Mouse (Mus musculus) forebrain, embryonic 11.5 days (tissue): ENCODE data around the gene Syna. TPM values are rescaled to one million over a fixed set of nuclear protein-coding genes. Genes with fewer than 3 reads are reported as not detected.

ENCODE experiments used
- ATAC-seq: fragments of 200-750 bp; cut with Nextera tagmentation; replicated peaks from 2 replicates; pipeline ENCODE4 v1.8.0; 2017; ENCODE audit warnings: moderate TSS enrichment; ENCODE audit not compliant: low FRiP score
- DNase-seq: peaks from one replicate; pipeline ENCODE4 v3.0.0-alpha.2; 2017; ENCODE audit warnings: low spot score
- H3K27ac ChIP-seq: fragments of 300-500 bp; sonication (generic); 2 replicates; pipeline ENCODE4 v1.5.1; 2014; ENCODE audit warnings: low read depth, low read length
- H3K27me3 ChIP-seq: fragments of 300-500 bp; sonication (generic); 2 replicates; pipeline ENCODE4 v1.6.1; 2014; ENCODE audit warnings: mild to moderate bottlenecking, low read length, mixed read lengths; ENCODE audit not compliant: control insufficient read depth, insufficient read depth
- H3K36me3 ChIP-seq: fragments of 300-500 bp; sonication (generic); 2 replicates; pipeline ENCODE4 v1.6.1; 2014; ENCODE audit warnings: mild to moderate bottlenecking, low read length, moderate library complexity, mixed read lengths; ENCODE audit not compliant: control insufficient read depth, insufficient read depth
- H3K4me1 ChIP-seq: fragments of 300-500 bp; sonication (generic); replicated peaks from 2 replicates; pipeline ENCODE4 v1.6.1; 2014; ENCODE audit warnings: low read length, mixed read lengths; ENCODE audit not compliant: control insufficient read depth, insufficient read depth
- H3K4me2 ChIP-seq: fragments of 300-500 bp; sonication (generic); 2 replicates; pipeline ENCODE4 v1.6.1; 2014; ENCODE audit warnings: low read depth, mild to moderate bottlenecking, low read length, moderate library complexity, mixed read lengths; ENCODE audit not compliant: severe bottlenecking
- H3K4me3 ChIP-seq: fragments of 300-500 bp; sonication (generic); 2 replicates; pipeline ENCODE4 v1.5.1; 2014; ENCODE audit warnings: low read depth, low read length
- H3K9ac ChIP-seq: fragments of 300-500 bp; sonication (generic); 2 replicates; pipeline ENCODE4 v1.6.1; 2014; ENCODE audit warnings: low read length
- H3K9me3 ChIP-seq: fragments of 300-500 bp; sonication (generic); 2 replicates; pipeline ENCODE4 v1.6.1; 2016; ENCODE audit warnings: low read length, mixed read lengths; ENCODE audit not compliant: control insufficient read depth
- WGBS: fragments of 180-500 bp; shearing (Covaris S2); extraction: QIAGEN DNeasy Blood & Tissue Kit; methylation state at CpG from one replicate; pipeline ENCODE4 v1.1.7; 2014; 5-methylcytosine and 5-hydroxymethylcytosine counted together
- polyA plus RNA-seq: library from polyadenylated mRNA; unstranded; fragments of >200 nt; fragmentation: Nextera tagmentation; extraction: Ambion mirVana; gene quantifications from 2 replicates; pipeline ENCODE4 v1.2.1, GENCODE M21; 2014

The Syna gene
- polyA plus RNA-seq, 1 experiment from 2014 or later, result not detected

- no peak overlapping the region for H3K9ac ChIP-seq
- 31% methylated on average over 9 of the region's 9 CpGs for WGBS
- H3K27me3 ChIP-seq, result no peaks in the 10 kb centered on the region
- no peaks in the 10 kb centered on the region for H3K9me3 ChIP-seq
- DNase-seq, result no peak
- H3K4me1 ChIP-seq, result no peaks in the 10 kb centered on the region
- H3K4me3 ChIP-seq, result no peak overlapping the region
- H3K4me2 ChIP-seq, result no peak overlapping the region
- ATAC-seq, result no peak
- H3K36me3 ChIP-seq, result no peaks in the 10 kb centered on the region
- H3K27ac ChIP-seq, result no peak overlapping the region
Measured at GRCm38 (mm10) chr5:134528488-134528887, 31.5 kb downstream of the Syna start.

GRCm38 (mm10) chr5:134525971-134526711, 33.8 kb downstream of the Syna start:
- no peaks in the 10 kb centered on the region for H3K9me3 ChIP-seq
- ATAC-seq, result no peak
- no peak overlapping the region for H3K9ac ChIP-seq
- H3K27ac ChIP-seq, result no peak overlapping the region
- no peak overlapping the region for H3K4me2 ChIP-seq
- no peaks in the 10 kb centered on the region for H3K4me1 ChIP-seq
- no peaks in the 10 kb centered on the region for H3K27me3 ChIP-seq
- DNase-seq, result no peak
- H3K4me3 ChIP-seq, result no peak overlapping the region
- H3K36me3 ChIP-seq, result no peaks in the 10 kb centered on the region
- 91% methylated on average over 15 of the region's 15 CpGs for WGBS

- no peak overlapping the region for H3K4me3 ChIP-seq
- no peaks in the 10 kb centered on the region; the same call in 1 of the 2 replicates for H3K36me3 ChIP-seq
- H3K4me2 ChIP-seq, result no peak overlapping the region
- H3K27me3 ChIP-seq, result no peaks in the 10 kb centered on the region
- H3K4me1 ChIP-seq, result no peaks in the 10 kb centered on the region
- WGBS, result 90% methylated on average over 5 of the region's 5 CpGs
- no peak for DNase-seq
- ATAC-seq, result no peak
- no peak overlapping the region for H3K27ac ChIP-seq
- H3K9me3 ChIP-seq, result no peaks in the 10 kb centered on the region
- H3K9ac ChIP-seq, result no peak overlapping the region
Measured at GRCm38 (mm10) chr5:134523728-134524127, 36.2 kb downstream of the Syna start.

GRCm38 (mm10) chr5:134522524-134522923, 37.4 kb downstream of the Syna start:
- Histone ChIP-seq H3K27me3 (no peaks in the 10 kb centered on the region), H3K9me3 (no peaks in the 10 kb centered on the region), H3K9ac (no peak overlapping the region), H3K27ac (no peak overlapping the region), H3K4me3 (no peak overlapping the region), H3K4me2 (no peak overlapping the region), H3K36me3 (no peaks in the 10 kb centered on the region; the same call in 1 of the 2 replicates), H3K4me1 (no peaks in the 10 kb centered on the region)
- WGBS, result 93% methylated on average over 26 of the region's 26 CpGs
- no peak for ATAC-seq
- no peak for DNase-seq

GRCm38 (mm10) chr5:134521806-134522205, 38.2 kb downstream of the Syna start:
- Histone ChIP-seq H3K36me3 (peaks cover 1% of the 10 kb centered on the region), H3K9me3 (no peaks in the 10 kb centered on the region), H3K4me2 (no peak overlapping the region), H3K27me3 (no peaks in the 10 kb centered on the region), H3K4me3 (no peak overlapping the region), H3K9ac (no peak overlapping the region), H3K27ac (no peak overlapping the region), H3K4me1 (no peaks in the 10 kb centered on the region)
- ATAC-seq (no peak), DNase-seq (no peak)
- 93% methylated on average over 7 of the region's 7 CpGs for whole genome bisulfite sequencing

GRCm38 (mm10) chr5:134521131-134521530, 38.8 kb downstream of the Syna start:
- H3K27ac ChIP-seq, result no peak overlapping the region
- no peaks in the 10 kb centered on the region for H3K27me3 ChIP-seq
- H3K4me1 ChIP-seq, result no peaks in the 10 kb centered on the region
- H3K4me3 ChIP-seq, result no peak overlapping the region
- no peak overlapping the region for H3K9ac ChIP-seq
- H3K9me3 ChIP-seq, result no peaks in the 10 kb centered on the region
- ATAC-seq (no peak), DNase-seq (no peak)
- 89% methylated on average over 2 of the region's 2 CpGs for WGBS
- peaks cover 8% of the 10 kb centered on the region for H3K36me3 ChIP-seq
- H3K4me2 ChIP-seq, result no peak overlapping the region

- H3K36me3 ChIP-seq, result peaks cover 15% of the 10 kb centered on the region
Measured at GRCm38 (mm10) chr5:134520120-134520519, 39.9 kb downstream of the Syna start.

GRCm38 (mm10) chr5:134519471-134519870, 40.5 kb downstream of the Syna start:
- ATAC-seq, result no peak
- Histone ChIP-seq H3K9me3 (no peaks in the 10 kb centered on the region), H3K27ac (no peak overlapping the region), H3K36me3 (peaks cover 17% of the 10 kb centered on the region), H3K4me1 (no peaks in the 10 kb centered on the region), H3K9ac (no peak overlapping the region), H3K27me3 (no peaks in the 10 kb centered on the region), H3K4me3 (no peak overlapping the region), H3K4me2 (no peak overlapping the region)
- no peak for DNase-seq
- 94% methylated on average over 5 of the region's 5 CpGs for WGBS

More at GRCm38 (mm10) chr5:134520120-134520519, 39.9 kb downstream of the Syna start:
- Histone ChIP-seq H3K4me3 (no peak overlapping the region), H3K9ac (no peak overlapping the region), H3K27me3 (no peaks in the 10 kb centered on the region), H3K27ac (no peak overlapping the region), H3K4me2 (no peak overlapping the region), H3K4me1 (no peaks in the 10 kb centered on the region), H3K9me3 (no peaks in the 10 kb centered on the region)
- 92% methylated on average over 4 of the region's 4 CpGs for WGBS
- DNase-seq, result no peak
- ATAC-seq, result no peak

- H3K9me3 ChIP-seq, result no peaks in the 10 kb centered on the region
- DNase-seq, result no peak
- no peak overlapping the region for H3K9ac ChIP-seq
- no peak overlapping the region for H3K4me2 ChIP-seq
- 86% methylated on average over 5 of the region's 5 CpGs for WGBS
- H3K4me1 ChIP-seq, result no peaks in the 10 kb centered on the region; the same call in 1 of the 2 replicates
- H3K4me3 ChIP-seq, result no peak overlapping the region
- H3K36me3 ChIP-seq, result peaks cover 19% of the 10 kb centered on the region
- no peak overlapping the region for H3K27ac ChIP-seq
- no peaks in the 10 kb centered on the region for H3K27me3 ChIP-seq
- no peak for ATAC-seq
Measured at GRCm38 (mm10) chr5:134512086-134512485, 47.9 kb downstream of the Syna start.
